Mouse (Mus musculus) layer of hippocampus, adult 18-20 months (tissue): ENCODE results near the gene Slc22a16. TPM values are rescaled to one million over a fixed set of nuclear protein-coding genes. Genes with fewer than 3 reads are reported as not detected.
"Not testable (repeated sequence)": the region's sequence is repeated elsewhere in the genome, so short reads cannot be mapped to it uniquely, and the experiment has no call there.

Experiments
- DNase-seq, 2 experiments: peaks; one replicate each; pipeline ENCODE4 v3.0.0; 2022; ENCODE audit warnings: low spot score in 2 of 2
- long read RNA-seq: library from polyadenylated mRNA; stranded (forward); transcript quantifications from one replicate; pipeline ENCODE4 v2.0.0, GENCODE M21; 2021
- total RNA-seq, 2 experiments: library from RNA; stranded (reverse); gene quantifications; 2 replicates each; pipeline ENCODE4 v1.2.3; 2021

The Slc22a16 gene
- not detected for total RNA-seq
- long read RNA-seq, result 0 reads

GRCm38 (mm10) chr10:40570036-40570435, at the start of gene Slc22a16:
Slc22a16 (plus strand) TSS chr10:40570336.
- DNase-seq, result no peak

GRCm38 (mm10) chr10:40521579-40521978, 48.6 kb upstream of the Slc22a16 start:
- DNase-seq, result peak in 1 of 2 experiments; percentile 30

GRCm38 (mm10) chr10:40523312-40523975, 46.7 kb upstream of the Slc22a16 start:
- peak in 1 of 2 experiments; percentile 34 for DNase-seq

GRCm38 (mm10) chr10:40524032-40524806, 45.9 kb upstream of the Slc22a16 start:
- DNase-seq, result peak in 1 of 2 experiments; percentile 17

- peak in 1 of 2 experiments; percentile 90 for DNase-seq
Measured at GRCm38 (mm10) chr10:40524991-40525390, 45.1 kb upstream of the Slc22a16 start.

GRCm38 (mm10) chr10:40525616-40526155, 44.5 kb upstream of the Slc22a16 start:
- peak in 1 of 2 experiments; percentile 16 for DNase-seq

- DNase-seq, result peak in 1 of 2 experiments; percentile 51
Measured at GRCm38 (mm10) chr10:40526301-40526761, 43.8 kb upstream of the Slc22a16 start.

- no peak for DNase-seq
Measured at GRCm38 (mm10) chr10:40526986-40527385, 43.1 kb upstream of the Slc22a16 start.

GRCm38 (mm10) chr10:40527573-40527972, 42.6 kb upstream of the Slc22a16 start:
- no peak for DNase-seq

- no peak for DNase-seq
Measured at GRCm38 (mm10) chr10:40528668-40529067, 41.5 kb upstream of the Slc22a16 start.

- peak in 1 of 2 experiments; percentile 68 for DNase-seq
Measured at GRCm38 (mm10) chr10:40529617-40530016, 40.5 kb upstream of the Slc22a16 start.

- DNase-seq, result no peak
Measured at GRCm38 (mm10) chr10:40530661-40531060, 39.5 kb upstream of the Slc22a16 start.

GRCm38 (mm10) chr10:40532586-40532985, 37.5 kb upstream of the Slc22a16 start:
- not testable (repeated sequence) for DNase-seq

GRCm38 (mm10) chr10:40541351-40541750, 28.8 kb upstream of the Slc22a16 start:
- DNase-seq, result no peak

GRCm38 (mm10) chr10:40549317-40549716, 20.8 kb upstream of the Slc22a16 start:
- DNase-seq, result no peak

GRCm38 (mm10) chr10:40551801-40552200, 18.3 kb upstream of the Slc22a16 start:
- DNase-seq, result no peak

GRCm38 (mm10) chr10:40565695-40566094, 4.4 kb upstream of the Slc22a16 start:
- not testable (repeated sequence) for DNase-seq

- DNase-seq, result no peak
Measured at GRCm38 (mm10) chr10:40575912-40576634, 5.9 kb downstream of the Slc22a16 start.

- DNase-seq, result no peak
Measured at GRCm38 (mm10) chr10:40583584-40584255, 13.6 kb downstream of the Slc22a16 start.

- DNase-seq, result peak; percentile 74 to 87
Measured at GRCm38 (mm10) chr10:40592186-40592585, 22.1 kb downstream of the Slc22a16 start.

- DNase-seq, result peak in 1 of 2 experiments; percentile 42
Measured at GRCm38 (mm10) chr10:40597177-40597576, 27.0 kb downstream of the Slc22a16 start.
